Mouse (Mus musculus) midbrain, embryonic 14.5 days (tissue): ENCODE results near the gene Edem2. TPM values are rescaled to one million over a fixed set of nuclear protein-coding genes. Genes with fewer than 3 reads are reported as not detected.

ENCODE experiments used
- polyA plus RNA-seq: library from polyadenylated mRNA; unstranded; fragments of >200 nt; fragmentation: Nextera tagmentation; extraction: Ambion mirVana; gene quantifications from 2 replicates; pipeline ENCODE4 v1.2.1, GENCODE M21; 2014

Gene Edem2
- polyA plus RNA-seq, 1 experiment from 2014 or later, result 42.6 TPM

Other genes starting within 250 kb of the Edem2 start
- gene Acss2, start 211.5 kb downstream of the Edem2 start, polyA plus RNA-seq, result 22.4 and 25.7 TPM in 2 replicates
- gene Ggt7, start 211.2 kb downstream of the Edem2 start, polyA plus RNA-seq, result 41.1 and 43.2 TPM in 2 replicates
- gene Gss, start 136.7 kb downstream of the Edem2 start, polyA plus RNA-seq, result 14.8 and 15.2 TPM in 2 replicates
- 0.64 and 0.77 TPM in 2 replicates for gene Myh7b, start 118.3 kb downstream of the Edem2 start, polyA plus RNA-seq
- 154 and 171 TPM in 2 replicates for gene Trpc4ap, start 37.1 kb downstream of the Edem2 start, polyA plus RNA-seq
- not detected in 2 replicates for gene Gm17581, start 6.4 kb upstream of the Edem2 start, polyA plus RNA-seq
- 1.1 and 2.3 TPM in 2 replicates for gene Procr, start 21.6 kb upstream of the Edem2 start, polyA plus RNA-seq
- 17.7 and 24.6 TPM in 2 replicates for gene Mmp24, start 45.9 kb upstream of the Edem2 start, polyA plus RNA-seq
- 25.5 and 38.5 TPM in 2 replicates for gene BC029722, start 90.0 kb upstream of the Edem2 start, polyA plus RNA-seq
- gene Eif6, start 97.5 kb upstream of the Edem2 start, polyA plus RNA-seq, result 129 and 134 TPM in 2 replicates
- gene Fam83c, start 105.4 kb upstream of the Edem2 start, polyA plus RNA-seq, result 0.38 and 0.41 TPM in 2 replicates
- gene Uqcc1, start 200.8 kb upstream of the Edem2 start, polyA plus RNA-seq, result 45.0 and 58.6 TPM in 2 replicates
- gene Gm15557, start 211.3 kb upstream of the Edem2 start, polyA plus RNA-seq, result not detected in 2 replicates
- 0.36 and 0.70 TPM in 2 replicates for gene Gdf5, start 215.9 kb upstream of the Edem2 start, polyA plus RNA-seq
- 10.6 and 12.8 TPM in 2 replicates for gene Cep250, start 227.0 kb upstream of the Edem2 start, polyA plus RNA-seq